Mouse (Mus musculus): Measurements from ENCODE around the gene Ppfia1.

The Ppfia1 gene

GRCm38 (mm10) chr7:144549904-144550566 is 3.5 kb downstream of the Ppfia1 start:
- DNase-seq, result peak; percentile 47

- DNase-seq, result no peak
These were observed 8.3 kb downstream of the Ppfia1 start for GRCm38 (mm10) chr7:144545231-144545630.

- DNase-seq, result no peak
These were observed 12.2 kb downstream of the Ppfia1 start for GRCm38 (mm10) chr7:144541351-144541750.

- peak; percentile 73 for DNase-seq
These were observed 14.4 kb downstream of the Ppfia1 start for GRCm38 (mm10) chr7:144539146-144539545.

GRCm38 (mm10) chr7:144538030-144538644 is 15.4 kb downstream of the Ppfia1 start:
- no peak for DNase-seq

- no peak for DNase-seq
These were observed 17.2 kb downstream of the Ppfia1 start for GRCm38 (mm10) chr7:144536367-144536766.

GRCm38 (mm10) chr7:144534773-144535172 is 18.8 kb downstream of the Ppfia1 start:
- no peak for DNase-seq

- no peak for DNase-seq
These were observed 21.7 kb downstream of the Ppfia1 start for GRCm38 (mm10) chr7:144531585-144532378.

GRCm38 (mm10) chr7:144529851-144530250 is 23.7 kb downstream of the Ppfia1 start:
- DNase-seq, result no peak

GRCm38 (mm10) chr7:144527723-144528221 is 25.8 kb downstream of the Ppfia1 start:
- no peak for DNase-seq

GRCm38 (mm10) chr7:144526649-144527048 is 26.9 kb downstream of the Ppfia1 start:
- DNase-seq, result no peak

- DNase-seq, result no peak
These were observed 28.9 kb downstream of the Ppfia1 start for GRCm38 (mm10) chr7:144524427-144525191.

- no peak for DNase-seq
These were observed 30.1 kb downstream of the Ppfia1 start for GRCm38 (mm10) chr7:144523415-144523814.

- DNase-seq, result no peak
These were observed 31.6 kb downstream of the Ppfia1 start for GRCm38 (mm10) chr7:144521927-144522326.

- no peak for DNase-seq
These were observed 33.7 kb downstream of the Ppfia1 start for GRCm38 (mm10) chr7:144519852-144520251.

- no peak for DNase-seq
These were observed 36.8 kb downstream of the Ppfia1 start for GRCm38 (mm10) chr7:144516711-144517110.

GRCm38 (mm10) chr7:144509090-144509489 is 44.4 kb downstream of the Ppfia1 start:
- DNase-seq, result no peak

GRCm38 (mm10) chr7:144506807-144507206 is 46.7 kb downstream of the Ppfia1 start:
- no peak for DNase-seq

- no peak for DNase-seq
These were observed 49.6 kb downstream of the Ppfia1 start for GRCm38 (mm10) chr7:144503959-144504358.

- DNase-seq, result no peak
These were observed 60.6 kb downstream of the Ppfia1 start for GRCm38 (mm10) chr7:144492931-144493330.

- DNase-seq, result no peak
These were observed 63.2 kb downstream of the Ppfia1 start for GRCm38 (mm10) chr7:144490201-144490873.

GRCm38 (mm10) chr7:144489067-144489774 is 64.3 kb downstream of the Ppfia1 start:
- DNase-seq, result peak; percentile 18

Measured in thymus, postnatal 4 days (tissue).